Mouse (Mus musculus): ENCODE results near the gene Pex6. TPM values are rescaled to one million over a fixed set of nuclear protein-coding genes. Genes with fewer than 3 reads are reported as not detected.
"Not testable (repeated sequence)": the region's sequence is repeated elsewhere in the genome, so short reads cannot be mapped to it uniquely, and the experiment has no call there.

Gene Pex6
- polyA plus RNA-seq, 1 experiment from 2014 or later, result 17.0 TPM

DNA sequence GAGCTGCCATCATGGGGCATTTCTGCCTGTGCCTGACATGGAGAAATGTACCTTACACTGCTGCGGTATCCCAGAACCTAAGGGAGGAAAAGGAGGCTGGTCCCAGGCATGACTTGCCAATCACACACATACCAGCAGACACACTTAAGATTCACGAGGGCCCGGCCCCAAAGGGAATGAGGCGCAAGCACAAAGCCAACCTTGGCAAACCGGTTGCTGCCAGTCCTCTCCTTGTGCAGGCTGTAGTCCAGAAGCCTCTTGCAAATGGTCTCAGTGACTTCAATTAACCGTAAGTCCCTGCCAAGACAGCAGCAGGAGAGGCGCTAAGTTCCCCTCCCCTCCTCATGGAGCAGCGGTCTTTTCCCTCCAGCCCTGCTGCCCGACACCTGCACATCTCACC is 31.7 kb downstream of the Pex6 start:
- WGBS, result 90% methylated on average over 9 of the region's 9 CpGs
- Histone ChIP-seq H3K9ac (no peak overlapping the region), H3K27ac (ENCODE audit: poor library complexity, severe bottlenecking) (no peak overlapping the region), H3K4me2 (no peak overlapping the region), H3K36me3 (peaks cover 63% of the 10 kb centered on the region), H3K27me3 (replicated peaks) (no peaks in the 10 kb centered on the region), H3K4me3 (no peak overlapping the region), H3K9me3 (replicated peaks) (no peaks in the 10 kb centered on the region), H3K4me1 (replicated peaks) (no peaks in the 10 kb centered on the region)
- no peak for ATAC-seq (ENCODE audit: insufficient number of reproducible peaks, low FRiP score)

DNA sequence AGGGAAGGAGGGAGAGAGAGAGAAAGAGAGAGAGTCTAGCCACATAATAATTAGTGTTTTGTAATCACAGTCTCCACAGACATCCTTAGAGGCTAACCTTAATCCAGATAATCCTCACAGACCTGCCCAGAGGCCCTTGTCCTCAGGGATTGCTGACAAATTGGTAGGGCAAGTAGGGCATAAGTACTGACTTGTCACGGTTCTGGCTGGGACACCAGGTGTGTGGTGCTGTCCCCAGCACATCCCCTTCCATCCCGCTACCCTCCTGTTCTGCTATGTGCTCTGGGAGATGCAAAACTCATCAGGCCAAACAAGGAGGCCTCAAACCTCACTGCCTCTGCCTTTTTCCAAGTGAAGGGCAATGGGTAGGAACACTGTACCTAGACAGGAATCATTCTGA is 34.2 kb downstream of the Pex6 start:
- Histone ChIP-seq H3K27ac (ENCODE audit: poor library complexity, severe bottlenecking) (no peak overlapping the region), H3K4me3 (no peak overlapping the region), H3K9me3 (replicated peaks) (no peaks in the 10 kb centered on the region), H3K36me3 (peaks cover 63% of the 10 kb centered on the region), H3K4me2 (no peak overlapping the region), H3K9ac (no peak overlapping the region), H3K4me1 (replicated peaks) (peaks cover 3% of the 10 kb centered on the region), H3K27me3 (replicated peaks) (no peaks in the 10 kb centered on the region)
- 84% methylated on average over 2 of the region's 2 CpGs for WGBS
- ATAC-seq (ENCODE audit: insufficient number of reproducible peaks, low FRiP score), result no peak

DNA sequence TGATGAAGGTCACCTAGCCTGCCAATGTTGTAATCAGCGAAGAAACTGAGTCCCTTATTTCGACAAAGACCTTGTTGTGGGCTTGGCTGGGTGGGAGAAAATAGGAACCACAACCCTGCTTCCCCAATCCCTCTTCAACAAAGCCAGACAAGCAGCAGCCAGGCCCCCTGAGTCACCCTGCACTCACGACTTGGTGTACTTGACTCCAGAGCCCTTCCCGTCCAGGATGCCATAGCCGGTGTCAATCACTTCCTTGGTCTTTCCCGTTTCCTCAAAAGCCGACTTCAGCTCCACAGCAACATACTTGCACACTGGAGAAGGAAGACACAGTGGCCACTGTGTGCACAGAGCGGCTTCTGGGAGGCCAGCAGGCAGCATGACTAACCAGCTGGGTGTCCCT is 36.0 kb downstream of the Pex6 start:
- no peak for ATAC-seq (ENCODE audit: insufficient number of reproducible peaks, low FRiP score)
- Histone ChIP-seq H3K4me2 (no peak overlapping the region), H3K27me3 (replicated peaks) (no peaks in the 10 kb centered on the region), H3K9ac (no peak overlapping the region), H3K4me3 (no peak overlapping the region), H3K4me1 (replicated peaks) (peaks cover 10% of the 10 kb centered on the region), H3K27ac (ENCODE audit: poor library complexity, severe bottlenecking) (no peak overlapping the region), H3K36me3 (peaks cover 54% of the 10 kb centered on the region), H3K9me3 (replicated peaks) (no peaks in the 10 kb centered on the region)
- 78% methylated on average over 8 of the region's 8 CpGs for WGBS

DNA sequence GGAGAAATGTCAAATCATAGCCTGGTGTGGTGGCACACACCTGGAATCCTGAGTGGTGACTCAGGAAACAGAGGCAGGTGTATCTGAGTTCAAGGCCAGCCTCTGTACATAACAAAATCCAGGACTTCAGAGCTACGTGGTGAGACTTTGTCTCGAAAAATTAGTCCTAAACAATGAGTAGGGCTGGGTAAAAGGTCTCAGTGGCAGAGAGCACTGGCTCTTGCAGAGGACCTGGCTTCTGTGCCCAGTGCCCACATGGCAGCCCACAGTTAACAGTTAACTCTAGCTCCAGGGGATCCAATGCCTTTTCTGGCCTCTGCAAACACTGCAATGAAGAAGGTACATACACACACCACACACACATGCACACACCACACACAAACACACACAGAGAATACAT is 36.5 kb downstream of the Pex6 start:
- WGBS, result 87% methylated on average over 2 of the region's 2 CpGs
- no peak overlapping the region for H3K4me3 ChIP-seq

DNA sequence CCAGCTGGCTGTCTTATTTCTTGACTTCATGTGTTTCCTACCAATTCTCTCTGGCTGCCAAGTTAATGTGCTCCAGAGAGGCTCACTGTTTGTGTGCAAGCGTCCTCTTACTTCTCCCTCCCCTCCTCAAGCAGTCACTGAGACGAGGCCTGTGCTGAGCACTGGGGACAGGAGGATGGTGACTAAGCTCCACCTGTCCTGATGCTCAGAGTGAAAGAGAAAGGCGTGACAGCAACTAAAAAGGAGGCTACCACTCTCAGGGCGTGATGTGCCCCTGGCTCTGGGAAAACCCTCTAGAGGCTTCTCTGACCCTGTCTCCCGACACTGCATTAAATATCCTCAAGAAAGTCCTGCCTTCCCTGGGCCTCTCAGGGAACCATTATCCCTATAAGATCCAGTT is 38.0 kb downstream of the Pex6 start:
- H3K36me3 ChIP-seq, result peaks cover 33% of the 10 kb centered on the region
- no peak overlapping the region for H3K27ac ChIP-seq (ENCODE audit: poor library complexity, severe bottlenecking)
- H3K4me2 ChIP-seq, result no peak overlapping the region
- no peak overlapping the region for H3K9ac ChIP-seq
- no peaks in the 10 kb centered on the region for H3K27me3 ChIP-seq (replicated peaks)
- H3K9me3 ChIP-seq (replicated peaks), result peaks cover 4% of the 10 kb centered on the region; the same call in 1 of the 2 replicates
- H3K4me3 ChIP-seq, result no peak overlapping the region
- H3K4me1 ChIP-seq (replicated peaks), result peaks cover 10% of the 10 kb centered on the region
- 76% methylated on average over 5 of the region's 5 CpGs for WGBS
- ATAC-seq (ENCODE audit: insufficient number of reproducible peaks, low FRiP score), result no peak

More for the DNA sequence above, 36.5 kb downstream of the Pex6 start:
- Histone ChIP-seq H3K27me3 (replicated peaks) (no peaks in the 10 kb centered on the region), H3K9ac (no peak overlapping the region), H3K4me1 (replicated peaks) (peaks cover 10% of the 10 kb centered on the region), H3K27ac (ENCODE audit: poor library complexity, severe bottlenecking) (no peak overlapping the region), H3K36me3 (peaks cover 48% of the 10 kb centered on the region), H3K4me2 (no peak overlapping the region), H3K9me3 (replicated peaks) (no peaks in the 10 kb centered on the region)
- no peak for ATAC-seq (ENCODE audit: insufficient number of reproducible peaks, low FRiP score)

DNA sequence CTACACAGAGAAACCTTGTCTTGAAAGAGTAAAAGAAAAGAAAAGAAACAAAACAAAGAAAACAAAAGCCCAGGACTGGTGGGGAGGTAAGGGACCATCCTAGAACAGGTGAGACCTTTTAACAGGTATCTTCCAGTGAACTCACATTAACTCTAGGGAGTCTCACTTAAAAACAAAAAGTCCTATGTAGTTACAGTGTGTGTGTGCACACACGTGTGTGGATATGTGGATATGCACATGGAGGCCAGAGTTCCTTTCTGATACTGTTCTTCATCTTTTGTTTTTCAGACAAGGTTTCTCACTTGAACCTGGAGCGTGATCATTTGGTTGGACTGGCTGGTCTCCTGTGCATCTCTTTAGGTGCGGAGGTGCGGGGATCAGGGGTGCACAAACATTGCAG is 39.3 kb downstream of the Pex6 start:
- Histone ChIP-seq H3K36me3 (peaks cover 23% of the 10 kb centered on the region), H3K4me2 (peak overlapping the region; percentile 93), H3K27ac (ENCODE audit: poor library complexity, severe bottlenecking) (no peak overlapping the region), H3K27me3 (replicated peaks) (no peaks in the 10 kb centered on the region), H3K4me3 (peak overlapping the region; percentile 72), H3K9ac (peak overlapping the region; percentile 85; the same call in 1 of the 2 replicates), H3K9me3 (replicated peaks) (peaks cover 8% of the 10 kb centered on the region; the same call in 1 of the 2 replicates), H3K4me1 (replicated peaks) (peaks cover 10% of the 10 kb centered on the region)
- 90% methylated on average over 4 of the region's 4 CpGs for WGBS
- ATAC-seq (ENCODE audit: insufficient number of reproducible peaks, low FRiP score), result no peak

DNA sequence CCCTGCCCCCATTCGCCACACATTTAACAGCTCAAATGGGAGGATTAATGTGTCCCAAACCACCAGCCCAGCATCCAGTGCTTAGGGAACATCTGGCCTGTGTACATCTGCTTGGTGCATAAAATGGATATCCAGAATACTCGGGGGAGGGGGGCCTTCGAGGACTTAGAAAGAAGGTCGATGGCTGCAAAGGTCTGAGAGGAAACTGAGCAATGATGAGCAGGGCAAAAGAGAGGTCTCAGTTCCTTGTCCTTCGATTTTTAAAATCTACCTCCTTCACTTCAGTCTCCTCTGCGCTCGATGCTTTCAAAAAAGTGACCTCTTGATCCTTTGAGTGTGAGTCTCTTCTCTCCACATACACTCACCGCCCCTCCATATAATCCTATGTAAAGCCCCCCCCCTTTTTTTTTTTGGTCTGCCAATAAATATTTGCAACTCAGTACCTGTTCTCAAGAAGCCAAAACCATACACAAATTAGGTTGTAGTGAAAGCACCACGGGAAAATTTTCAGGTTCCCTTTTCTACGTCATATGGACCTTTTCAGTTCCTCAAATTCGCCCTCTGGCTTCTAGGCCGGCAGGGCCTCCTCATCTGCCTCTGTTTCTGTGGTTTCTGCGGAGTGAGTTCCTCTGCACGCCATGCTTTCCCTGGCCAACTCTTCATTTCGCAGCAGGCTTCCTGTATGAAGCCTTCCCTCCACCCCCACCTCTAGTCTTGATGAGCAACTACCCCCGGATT is 40.0 kb downstream of the Pex6 start:
- peaks cover 17% of the 10 kb centered on the region for H3K36me3 ChIP-seq
- peak overlapping the region; percentile 89 for H3K27ac ChIP-seq (ENCODE audit: poor library complexity, severe bottlenecking)
- peaks cover 8% of the 10 kb centered on the region; the same call in 1 of the 2 replicates for H3K9me3 ChIP-seq (replicated peaks)
- 31% methylated on average over 16 of the region's 16 CpGs for WGBS
- peaks cover 10% of the 10 kb centered on the region for H3K4me1 ChIP-seq (replicated peaks)
- peak overlapping the region; percentile 72 for H3K4me3 ChIP-seq
- peak; percentile 49 for ATAC-seq (ENCODE audit: insufficient number of reproducible peaks, low FRiP score)
- H3K27me3 ChIP-seq (replicated peaks), result peaks cover 4% of the 10 kb centered on the region; the same call in 1 of the 2 replicates
- H3K4me2 ChIP-seq, result peak overlapping the region; percentile 93
- peak overlapping the region; percentile 85 for H3K9ac ChIP-seq

DNA sequence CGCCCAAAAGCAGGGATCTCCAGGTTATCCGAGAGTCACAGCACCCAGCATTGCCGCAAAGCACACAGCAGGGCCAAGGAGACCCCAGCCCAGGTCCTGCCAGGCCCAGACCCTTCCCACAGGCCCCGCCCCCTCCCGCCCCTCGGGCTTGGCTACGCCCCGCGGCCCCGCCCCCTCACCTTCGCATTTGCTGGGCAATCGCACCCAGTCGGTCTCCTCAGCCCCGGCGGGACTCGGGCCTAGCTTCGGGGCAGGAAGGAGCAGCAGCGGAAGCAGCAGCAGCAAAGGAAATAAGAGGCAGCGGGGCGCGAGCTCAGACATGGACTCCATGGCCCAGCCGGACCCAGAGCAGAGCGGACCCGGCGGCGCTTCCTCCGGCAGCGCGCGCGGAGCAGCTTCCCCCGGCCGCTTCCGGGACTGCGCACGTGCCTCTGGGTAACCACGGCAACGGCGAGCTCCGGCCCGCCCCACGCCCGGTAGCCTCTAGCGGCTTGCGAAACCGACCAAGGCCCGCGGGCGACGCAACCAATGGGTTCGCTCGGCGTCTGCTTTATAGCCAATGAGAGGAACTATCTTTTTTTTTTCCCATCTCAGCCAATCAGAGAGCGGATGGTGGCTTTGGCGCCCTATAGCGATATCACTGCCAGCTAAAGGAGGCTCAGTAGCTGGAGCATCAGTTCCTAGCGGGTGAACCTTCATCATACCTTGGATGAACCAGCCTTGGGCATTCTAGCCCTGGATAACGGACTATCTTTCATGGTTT is 40.7 kb downstream of the Pex6 start, which contains the start of gene Cnpy3:
Gene Cnpy3, minus strand, starts transcription at position 421 of the 763 bp plus-strand sequence.
- H3K36me3 ChIP-seq, result peaks cover 9% of the 10 kb centered on the region; the same call in 1 of the 2 replicates
- under 1% methylated on average over 58 of the region's 58 CpGs for WGBS
- peak within 1 kb of the TSS; percentile 72 for H3K4me3 ChIP-seq
- ATAC-seq (ENCODE audit: insufficient number of reproducible peaks, low FRiP score), result peak; percentile 99
- peaks cover 10% of the 10 kb centered on the region for H3K4me1 ChIP-seq (replicated peaks)
- peak within 1 kb of the TSS; percentile 93 for H3K4me2 ChIP-seq
- peak within 1 kb of the TSS; percentile 85 for H3K9ac ChIP-seq
- peaks cover 4% of the 10 kb centered on the region; the same call in 1 of the 2 replicates for H3K27me3 ChIP-seq (replicated peaks)
- H3K27ac ChIP-seq (ENCODE audit: poor library complexity, severe bottlenecking), result peak within 1 kb of the TSS; percentile 89
- peaks cover 8% of the 10 kb centered on the region; the same call in 1 of the 2 replicates for H3K9me3 ChIP-seq (replicated peaks)

DNA sequence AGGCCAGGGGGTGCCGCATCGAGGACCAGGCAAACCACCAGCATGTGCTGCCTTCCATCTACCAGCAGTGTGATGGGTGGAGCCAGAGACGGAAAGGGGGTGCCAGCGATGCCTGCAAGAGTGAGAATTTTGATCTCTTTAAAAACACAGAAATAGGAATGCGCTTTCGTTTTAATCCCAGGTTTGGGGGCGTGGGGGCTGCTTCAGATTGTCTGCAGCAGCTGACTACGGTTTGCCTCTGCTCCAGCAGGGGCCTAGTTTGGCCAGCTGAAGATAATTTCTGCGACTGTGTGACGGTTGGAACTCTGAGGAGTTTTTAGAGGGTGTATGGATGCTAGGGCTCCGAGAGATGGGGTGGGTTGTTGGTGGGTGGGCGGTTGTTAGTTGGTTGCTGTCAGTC is 47.5 kb downstream of the Pex6 start:
- 71% methylated on average over 12 of the region's 12 CpGs for WGBS
- H3K27me3 ChIP-seq (replicated peaks), result peaks cover 4% of the 10 kb centered on the region; the same call in 1 of the 2 replicates
- no peak overlapping the region for H3K27ac ChIP-seq (ENCODE audit: poor library complexity, severe bottlenecking)
- no peak overlapping the region for H3K9ac ChIP-seq
- no peak overlapping the region for H3K4me2 ChIP-seq
- H3K36me3 ChIP-seq, result no peaks in the 10 kb centered on the region
- H3K4me1 ChIP-seq (replicated peaks), result no peaks in the 10 kb centered on the region
- H3K4me3 ChIP-seq, result no peak overlapping the region
- ATAC-seq (ENCODE audit: insufficient number of reproducible peaks, low FRiP score), result no peak
- peaks cover 8% of the 10 kb centered on the region; the same call in 1 of the 2 replicates for H3K9me3 ChIP-seq (replicated peaks)

DNA sequence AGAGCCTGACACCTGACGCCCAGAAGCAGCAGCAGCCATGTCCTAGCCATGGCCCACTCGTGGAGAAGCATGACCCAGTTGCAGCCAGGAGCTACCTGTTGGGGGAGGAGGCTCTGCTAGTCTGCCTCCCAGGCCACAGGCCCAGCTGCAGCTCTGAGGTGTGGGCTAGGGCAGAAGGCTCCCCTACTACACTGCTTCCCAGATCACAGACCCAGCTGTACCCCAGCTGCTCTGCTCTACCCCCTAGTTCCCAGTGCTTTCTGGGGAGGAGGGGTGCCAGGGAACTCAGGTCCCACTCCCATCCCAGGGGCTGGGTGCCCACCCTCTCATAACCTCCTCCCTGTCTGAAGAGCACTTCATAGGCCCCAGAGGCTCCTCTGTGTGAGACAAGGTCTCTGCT is 52.3 kb downstream of the Pex6 start, which contains the start of gene Ptcra:
Gene Ptcra, minus strand, starts transcription at position 169 of the 400 bp plus-strand sequence.
- Histone ChIP-seq H3K27me3 (replicated peaks) (no peaks in the 10 kb centered on the region), H3K4me3 (no peak within 1 kb of the TSS), H3K27ac (ENCODE audit: poor library complexity, severe bottlenecking) (no peak within 1 kb of the TSS), H3K4me1 (replicated peaks) (no peaks in the 10 kb centered on the region), H3K4me2 (no peak within 1 kb of the TSS), H3K36me3 (no peaks in the 10 kb centered on the region), H3K9me3 (replicated peaks) (no peaks in the 10 kb centered on the region), H3K9ac (no peak within 1 kb of the TSS)
- no peak for ATAC-seq (ENCODE audit: insufficient number of reproducible peaks, low FRiP score)
- 50% methylated on average over 2 of the region's 2 CpGs for WGBS

DNA sequence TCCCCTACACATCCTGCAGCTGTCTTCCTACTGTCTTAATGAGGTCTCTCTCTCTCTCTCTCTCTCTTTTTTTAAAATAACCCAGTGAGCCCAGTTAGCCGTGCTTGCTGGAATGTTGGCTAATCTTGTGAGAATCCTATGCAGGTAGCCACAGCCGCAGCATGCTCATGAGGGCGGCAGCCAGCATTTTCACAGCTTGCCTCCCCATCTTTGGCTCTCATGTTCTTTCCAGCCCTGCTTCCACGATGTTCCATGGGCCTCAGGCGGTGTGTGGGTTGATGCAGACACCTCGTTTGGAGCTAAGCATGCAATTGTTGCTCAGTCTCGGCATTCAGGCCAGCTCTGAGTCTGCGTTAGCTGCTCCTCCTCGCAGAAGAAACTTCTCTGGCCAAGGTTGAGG is 53.7 kb downstream of the Pex6 start:
- not testable (repeated sequence) for H3K36me3 ChIP-seq; H3K27ac ChIP-seq (ENCODE audit: poor library complexity, severe bottlenecking); H3K4me2 ChIP-seq; H3K4me1 ChIP-seq (replicated peaks); H3K27me3 ChIP-seq (replicated peaks); H3K9me3 ChIP-seq (replicated peaks); H3K4me3 ChIP-seq; ATAC-seq (ENCODE audit: insufficient number of reproducible peaks, low FRiP score); H3K9ac ChIP-seq
- WGBS, result 58% methylated on average over 9 of the region's 9 CpGs
